Mouse (Mus musculus) forebrain, embryonic 13.5 days (tissue): ENCODE results near the gene Vmn2r120. TPM values are rescaled to one million over a fixed set of nuclear protein-coding genes. Genes with fewer than 3 reads are reported as not detected.
"Not testable (repeated sequence)": the region's sequence is repeated elsewhere in the genome, so short reads cannot be mapped to it uniquely, and the experiment has no call there.

Experiments used
- ATAC-seq: fragments of 200-750 bp; cut with Nextera tagmentation; 2 replicates; pipeline ENCODE4 v1.8.0; 2017
- H3K27ac ChIP-seq: fragments of 300-500 bp; sonication (generic); 2 replicates; pipeline ENCODE4 v1.5.1; 2015; ENCODE audit warnings: inconsistent platforms, mild to moderate bottlenecking, moderate library complexity
- H3K27me3 ChIP-seq: fragments of 300-500 bp; sonication (generic); 2 replicates; pipeline ENCODE4 v1.6.1; 2015; ENCODE audit warnings: mild to moderate bottlenecking, inconsistent platforms
- H3K36me3 ChIP-seq: fragments of 300-500 bp; sonication (generic); 2 replicates; pipeline ENCODE4 v1.6.1; 2015; ENCODE audit warnings: mild to moderate bottlenecking, inconsistent platforms; ENCODE audit not compliant: poor library complexity, severe bottlenecking
- H3K4me1 ChIP-seq: fragments of 300-500 bp; sonication (generic); 2 replicates; pipeline ENCODE4 v1.6.1; 2015; ENCODE audit warnings: inconsistent platforms
- H3K4me2 ChIP-seq: fragments of 300-500 bp; sonication (generic); 2 replicates; pipeline ENCODE4 v1.6.1; 2015; ENCODE audit warnings: inconsistent platforms, mild to moderate bottlenecking, moderate library complexity
- H3K4me3 ChIP-seq: fragments of 300-500 bp; sonication (generic); 2 replicates; pipeline ENCODE4 v1.5.1; 2015; ENCODE audit warnings: mild to moderate bottlenecking, inconsistent platforms
- H3K9ac ChIP-seq: fragments of 300-500 bp; sonication (generic); 2 replicates; pipeline ENCODE4 v1.6.1; 2015; ENCODE audit warnings: mild to moderate bottlenecking, inconsistent platforms
- H3K9me3 ChIP-seq: fragments of 300-500 bp; sonication (generic); replicated peaks from 2 replicates; pipeline ENCODE4 v1.6.1; 2016; ENCODE audit warnings: inconsistent platforms
- WGBS: fragments of 180-500 bp; shearing (Covaris S2); methylation state at CpG from one replicate; pipeline ENCODE4 v1.1.7; 2015; 5-methylcytosine and 5-hydroxymethylcytosine counted together
- polyA plus RNA-seq: library from polyadenylated mRNA; unstranded; fragments of >200 nt; fragmentation: Nextera tagmentation; extraction: Ambion mirVana; gene quantifications from 2 replicates; pipeline ENCODE4 v1.2.1, GENCODE M21; 2015

Gene Vmn2r120
- polyA plus RNA-seq = not detected in 2 replicates

GRCm38 (mm10) chr17:57545405-57545804 lies at the start of gene Vmn2r120:
Gene Vmn2r120, minus strand, starts transcription at chr17:57545505.
- Histone ChIP-seq H3K27me3 (no peaks in the 10 kb centered on the region), H3K36me3 (no peaks in the 10 kb centered on the region), H3K4me1 (no peaks in the 10 kb centered on the region), H3K4me3 (no peak within 1 kb of the TSS), H3K4me2 (no peak within 1 kb of the TSS), H3K9ac (no peak within 1 kb of the TSS), H3K27ac (no peak within 1 kb of the TSS), H3K9me3 (no peaks in the 10 kb centered on the region)
- WGBS = 91% methylated on average over 1 of the region's 1 CpGs
- no peak for ATAC-seq

GRCm38 (mm10) chr17:57587273-57587672 lies 42.0 kb upstream of the Vmn2r120 start:
- ATAC-seq, H3K36me3 ChIP-seq, H3K9me3 ChIP-seq, H3K4me3 ChIP-seq, H3K27me3 ChIP-seq, H3K9ac ChIP-seq, H3K27ac ChIP-seq, H3K4me1 ChIP-seq, H3K4me2 ChIP-seq: not testable (repeated sequence)
- 81% methylated on average over 6 of the region's 6 CpGs for WGBS

DNA sequence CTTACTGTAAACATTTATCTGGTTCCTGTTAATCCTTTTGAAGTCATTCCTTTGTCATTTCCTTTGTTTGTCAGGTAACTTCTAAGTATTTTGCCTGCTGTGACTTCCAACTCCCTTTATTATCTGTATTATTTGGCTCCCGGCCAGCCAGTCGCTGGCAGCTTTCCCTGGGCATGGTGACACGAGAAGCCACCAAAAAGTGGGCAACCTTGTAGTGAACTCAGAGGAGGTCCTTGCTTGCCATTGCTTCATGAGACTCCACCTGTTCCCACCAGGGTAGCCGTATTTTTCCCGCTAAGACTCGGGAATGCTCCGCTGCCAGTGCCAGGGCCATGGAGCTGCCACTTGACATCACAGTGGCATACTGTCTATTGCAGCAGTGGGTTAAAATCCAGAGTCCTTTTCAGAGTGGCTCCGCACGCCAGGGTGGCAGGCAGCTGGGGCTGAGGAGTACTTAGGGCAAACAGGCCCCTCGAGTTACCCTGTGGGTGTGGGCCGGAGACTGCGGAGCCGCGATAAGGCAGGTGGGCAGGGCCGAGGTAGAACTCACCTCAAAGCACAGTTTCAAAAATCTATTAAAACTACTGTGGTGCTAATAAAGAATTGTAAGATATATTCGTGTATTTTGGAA lies 28.9 kb upstream of the Vmn2r120 start:
- Histone ChIP-seq H3K4me1 (no peaks in the 10 kb centered on the region), H3K27me3 (no peaks in the 10 kb centered on the region), H3K4me3 (no peak overlapping the region), H3K27ac (no peak overlapping the region), H3K36me3 (no peaks in the 10 kb centered on the region), H3K9ac (no peak overlapping the region), H3K9me3 (no peaks in the 10 kb centered on the region), H3K4me2 (no peak overlapping the region)
- WGBS = 76% methylated on average over 16 of the region's 16 CpGs
- no peak for ATAC-seq

Other genes with a start within 250 kb of the Vmn2r120 start
- gene Adgre1, start 186.8 kb downstream of the Vmn2r120 start, polyA plus RNA-seq = 1.6 and 1.8 TPM in 2 replicates
- not detected in 2 replicates for gene Gm21834, start 196.7 kb upstream of the Vmn2r120 start, polyA plus RNA-seq
- gene Cntnap5c, start 224.1 kb upstream of the Vmn2r120 start, polyA plus RNA-seq = 0.70 and 0.76 TPM in 2 replicates